In genomic region chr9:52168686-52169270, GRCm38 (mm10) we compare ENCODE assay signal across 1 mouse cellular context.
TF ChIP-seq lines count a peak whose summit lies in the region.

No protein-coding gene starts in this region.

TF ChIP-seq in CH12.LX, 34 proteins besides CTCF, POLR2A, EP300 and RAD21 (continued from another document):
- TF ChIP-seq CHD2 (IDR thresholded peaks at IDR 0.05; ENCODE audit: low read length) (peak; percentile 70; the same call in 1 of the 2 replicates), BHLHE40 (IDR thresholded peaks at IDR 0.05; ENCODE audit: low read depth, low read length) (peak; percentile 77)
